Mouse (Mus musculus): ENCODE measurements at regions not wholly inside any gene's neighbourhood (a gene's known extent, or its start where the extent isn't known, plus 50 kb on each side); places are given as distances from the start of the nearest gene placed in this dataset.

- no peak for DNase-seq (ENCODE audit: low spot score in 2 of 2)
- intact Hi-C loops (cut with DNase I): no loop called here
Observed at GRCm38 (mm10) chr2:128416416-128416815, 174.6 kb upstream of the Spdye4c start.

- intact Hi-C loops (cut with DNase I): no loop called here
- no peak for DNase-seq (ENCODE audit: low spot score in 2 of 2)
Observed at GRCm38 (mm10) chr2:128418960-128419359, 172.0 kb upstream of the Spdye4c start.

- intact Hi-C loops (cut with DNase I): no loop called here
Observed at GRCm38 (mm10) chr2:128420406-128420805, 170.6 kb upstream of the Spdye4c start.

GRCm38 (mm10) chr2:128422677-128423076 is 168.3 kb upstream of the Spdye4c start:
- DNase-seq (ENCODE audit: low spot score in 2 of 2): no peak
- intact Hi-C loops (cut with DNase I): no loop called here

More at GRCm38 (mm10) chr2:128420406-128420805, 170.6 kb upstream of the Spdye4c start:
- no peak for DNase-seq (ENCODE audit: low spot score in 2 of 2)

- intact Hi-C loops (cut with DNase I): no loop called here
Observed at GRCm38 (mm10) chr2:128424236-128424635, 166.8 kb upstream of the Spdye4c start.

GRCm38 (mm10) chr2:128427181-128427880 is 163.7 kb upstream of the Spdye4c start:
- DNase-seq (ENCODE audit: low spot score in 2 of 2): no peak
- intact Hi-C loops (cut with DNase I): no loop called here

More at GRCm38 (mm10) chr2:128424236-128424635, 166.8 kb upstream of the Spdye4c start:
- DNase-seq (ENCODE audit: low spot score in 2 of 2): no peak

GRCm38 (mm10) chr2:128428154-128428553 is 162.9 kb upstream of the Spdye4c start:
- no peak for DNase-seq (ENCODE audit: low spot score in 2 of 2)
- intact Hi-C loops (cut with DNase I): no loop called here

- intact Hi-C loops (cut with DNase I): no loop called here
- peak in 1 of 2 experiments; percentile 28 for DNase-seq (ENCODE audit: low spot score in 2 of 2)
Observed at GRCm38 (mm10) chr2:128428651-128429633, 162.1 kb upstream of the Spdye4c start.

GRCm38 (mm10) chr2:128429786-128430185 is 161.2 kb upstream of the Spdye4c start:
- DNase-seq (ENCODE audit: low spot score in 2 of 2): no peak
- intact Hi-C loops (cut with DNase I): no loop called here

- DNase-seq (ENCODE audit: low spot score in 2 of 2): no peak
- intact Hi-C loops (cut with DNase I): no loop called here
Observed at GRCm38 (mm10) chr2:128430776-128431291, 160.2 kb upstream of the Spdye4c start.

- intact Hi-C loops (cut with DNase I): no loop called here
- DNase-seq (ENCODE audit: low spot score in 2 of 2): no peak
Observed at GRCm38 (mm10) chr2:128431751-128432150, 159.3 kb upstream of the Spdye4c start.

- intact Hi-C loops (cut with DNase I): no loop called here
- peak in 1 of 2 experiments; percentile 10 for DNase-seq (ENCODE audit: low spot score in 2 of 2)
Observed at GRCm38 (mm10) chr2:128432741-128433140, 158.3 kb upstream of the Spdye4c start.

GRCm38 (mm10) chr2:128433553-128434081 is 157.4 kb upstream of the Spdye4c start:
- intact Hi-C loops (cut with DNase I): no loop called here
- no peak for DNase-seq (ENCODE audit: low spot score in 2 of 2)

GRCm38 (mm10) chr2:128434200-128434977 is 156.6 kb upstream of the Spdye4c start:
- no peak for DNase-seq (ENCODE audit: low spot score in 2 of 2)
- intact Hi-C loops (cut with DNase I): no loop called here

- intact Hi-C loops (cut with DNase I): no loop called here
- no peak for DNase-seq (ENCODE audit: low spot score in 2 of 2)
Observed at GRCm38 (mm10) chr2:128436378-128436777, 154.6 kb upstream of the Spdye4c start.

GRCm38 (mm10) chr2:128437698-128438097 is 153.3 kb upstream of the Spdye4c start:
- intact Hi-C loops (cut with DNase I): no loop called here
- no peak for DNase-seq (ENCODE audit: low spot score in 2 of 2)

- intact Hi-C loops (cut with DNase I): no loop called here
- no peak for DNase-seq (ENCODE audit: low spot score in 2 of 2)
Observed at GRCm38 (mm10) chr2:128438161-128438822, 152.7 kb upstream of the Spdye4c start.

- DNase-seq (ENCODE audit: low spot score in 2 of 2): no peak
- intact Hi-C loops (cut with DNase I): no loop called here
Observed at GRCm38 (mm10) chr2:128438897-128439296, 152.1 kb upstream of the Spdye4c start.

GRCm38 (mm10) chr2:128444599-128445011 is 146.4 kb upstream of the Spdye4c start:
- DNase-seq (ENCODE audit: low spot score in 2 of 2): no peak
- intact Hi-C loops (cut with DNase I): no loop called here
